Mouse (Mus musculus): Measurements from ENCODE around the gene Smad9. TPM values are rescaled to one million over a fixed set of nuclear protein-coding genes. Genes with fewer than 3 reads are reported as not detected.

Smad9 gene
- total RNA-seq (2015) = not detected in 2 replicates
- not detected in 2 replicates for total RNA-seq (2017)

GRCm38 (mm10) chr3:54755145-54756041, at the start of gene Smad9:
Gene Smad9 (plus strand): TSS chr3:54755582.
- peak; percentile 30 for ATAC-seq (replicated peaks; ENCODE audit: poor library complexity)

- ATAC-seq (replicated peaks; ENCODE audit: poor library complexity) = peak; percentile 94
These were observed 46.4 kb upstream of the Smad9 start for GRCm38 (mm10) chr3:54708972-54709371.

DNA sequence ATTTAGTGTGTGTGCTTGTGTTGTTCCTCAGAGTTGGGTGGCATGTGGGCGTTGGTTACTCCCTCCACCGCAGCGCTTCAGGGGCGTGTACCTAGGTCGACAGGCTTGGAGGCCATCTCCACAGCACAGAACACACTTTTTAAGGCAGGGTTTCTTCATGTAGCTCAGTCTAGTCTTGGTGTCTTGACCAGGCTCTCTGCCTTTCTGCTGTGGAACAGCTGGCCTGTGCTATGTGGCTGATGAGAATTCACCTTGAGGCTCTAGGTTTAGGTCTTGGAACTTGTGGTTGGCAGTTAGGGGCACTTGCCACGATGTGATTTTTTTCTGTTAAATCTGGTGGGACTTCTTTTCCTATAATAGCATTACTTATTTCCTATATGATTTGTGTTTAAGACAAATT, 41.1 kb upstream of the Smad9 start, which contains the start of gene Gm21958:
Gene Gm21958, minus strand, starts transcription at position 101 of the 400 bp plus-strand sequence.
- ATAC-seq (replicated peaks; ENCODE audit: poor library complexity) = no peak

GRCm38 (mm10) chr3:54715461-54715860, 39.9 kb upstream of the Smad9 start:
- ATAC-seq (replicated peaks; ENCODE audit: poor library complexity) = no peak

GRCm38 (mm10) chr3:54717348-54717747, 38.0 kb upstream of the Smad9 start:
- no peak for ATAC-seq (replicated peaks; ENCODE audit: poor library complexity)

- ATAC-seq (replicated peaks; ENCODE audit: poor library complexity) = peak; percentile 79
These were observed 36.4 kb upstream of the Smad9 start for GRCm38 (mm10) chr3:54718947-54719346.

DNA sequence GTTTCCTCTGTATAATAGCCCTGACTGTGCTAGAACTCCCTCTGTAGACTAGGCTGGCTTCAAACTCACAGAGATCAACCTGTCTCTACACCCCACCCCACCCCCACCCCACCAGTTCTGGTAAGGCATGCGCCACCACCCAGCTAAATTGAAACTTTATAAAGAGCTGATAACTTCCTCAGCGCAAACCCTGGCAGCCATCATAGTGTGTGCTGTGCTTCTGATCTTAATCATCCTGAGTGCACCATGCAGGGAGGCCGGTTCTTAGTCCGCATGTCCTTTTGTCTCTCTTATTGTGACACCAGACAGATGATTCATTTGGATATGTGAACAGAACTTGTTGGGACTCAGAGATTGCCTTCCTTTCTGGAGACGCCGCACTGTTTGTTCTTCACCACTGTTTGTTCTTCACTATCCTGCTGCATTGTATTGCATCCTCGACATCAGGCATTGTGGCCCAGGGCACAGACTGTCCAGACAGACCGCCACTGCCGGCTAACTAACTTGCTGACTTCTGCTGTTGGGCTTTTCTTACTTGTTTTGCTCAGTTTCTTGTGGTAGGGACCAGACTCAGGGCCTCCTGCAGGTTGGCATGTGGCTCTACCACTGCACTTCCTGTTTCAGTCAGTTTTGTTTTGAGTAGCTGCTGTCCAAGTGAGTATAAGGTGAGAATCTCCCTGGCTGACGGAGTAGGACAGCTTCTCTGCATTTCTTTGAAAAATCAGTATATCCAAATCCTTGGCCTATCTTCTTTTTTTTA, 31.5 kb upstream of the Smad9 start:
- peak; percentile 91 for ATAC-seq (replicated peaks; ENCODE audit: poor library complexity)

DNA sequence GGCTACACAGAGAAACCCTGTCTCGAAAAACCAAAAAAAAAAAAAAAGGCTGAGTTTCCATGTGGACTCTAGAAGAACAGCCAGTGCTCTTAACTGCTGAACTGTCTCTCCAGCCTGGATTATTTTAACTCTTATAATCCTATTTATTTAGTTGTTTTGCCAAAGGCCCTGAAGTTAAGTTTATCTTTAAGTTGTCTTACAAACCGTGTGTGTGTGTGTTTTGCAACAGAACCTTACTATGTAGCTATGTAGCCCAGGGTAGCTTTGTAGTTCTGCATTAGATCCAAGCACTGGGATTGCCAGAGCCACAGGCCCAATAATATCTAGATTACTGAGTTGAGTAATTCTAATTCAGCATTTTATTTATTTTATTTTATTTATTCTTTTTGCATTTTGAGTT, 30.0 kb upstream of the Smad9 start:
- no peak for ATAC-seq (replicated peaks; ENCODE audit: poor library complexity)

GRCm38 (mm10) chr3:54727588-54727987, 27.8 kb upstream of the Smad9 start:
- no peak for ATAC-seq (replicated peaks; ENCODE audit: poor library complexity)

- ATAC-seq (replicated peaks; ENCODE audit: poor library complexity) = no peak
These were observed 27.3 kb upstream of the Smad9 start for GRCm38 (mm10) chr3:54728100-54728499.

GRCm38 (mm10) chr3:54731626-54732150, 23.7 kb upstream of the Smad9 start:
- ATAC-seq (replicated peaks; ENCODE audit: poor library complexity) = no peak

DNA sequence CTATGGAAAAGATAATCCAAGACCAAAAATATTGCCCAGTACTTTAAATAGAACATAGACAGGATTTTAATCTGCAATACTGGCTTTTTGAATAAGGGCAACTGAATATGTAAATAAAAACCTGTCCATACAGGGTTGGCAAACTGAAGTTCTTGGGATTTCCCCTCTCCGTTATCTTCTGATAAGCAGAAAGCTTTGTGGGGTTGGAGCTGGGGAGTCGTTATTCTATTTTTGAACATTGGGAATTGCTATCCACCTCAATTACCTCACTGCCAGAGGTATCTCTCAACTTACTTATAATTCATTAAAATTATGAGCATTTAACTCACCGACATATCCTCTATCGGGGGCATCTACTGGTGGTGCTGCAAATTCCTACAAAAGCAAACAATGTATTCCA, 23.0 kb upstream of the Smad9 start:
- ATAC-seq (replicated peaks; ENCODE audit: poor library complexity) = no peak

- ATAC-seq (replicated peaks; ENCODE audit: poor library complexity) = peak; percentile 76
These were observed 20.8 kb upstream of the Smad9 start for GRCm38 (mm10) chr3:54734411-54735246.

DNA sequence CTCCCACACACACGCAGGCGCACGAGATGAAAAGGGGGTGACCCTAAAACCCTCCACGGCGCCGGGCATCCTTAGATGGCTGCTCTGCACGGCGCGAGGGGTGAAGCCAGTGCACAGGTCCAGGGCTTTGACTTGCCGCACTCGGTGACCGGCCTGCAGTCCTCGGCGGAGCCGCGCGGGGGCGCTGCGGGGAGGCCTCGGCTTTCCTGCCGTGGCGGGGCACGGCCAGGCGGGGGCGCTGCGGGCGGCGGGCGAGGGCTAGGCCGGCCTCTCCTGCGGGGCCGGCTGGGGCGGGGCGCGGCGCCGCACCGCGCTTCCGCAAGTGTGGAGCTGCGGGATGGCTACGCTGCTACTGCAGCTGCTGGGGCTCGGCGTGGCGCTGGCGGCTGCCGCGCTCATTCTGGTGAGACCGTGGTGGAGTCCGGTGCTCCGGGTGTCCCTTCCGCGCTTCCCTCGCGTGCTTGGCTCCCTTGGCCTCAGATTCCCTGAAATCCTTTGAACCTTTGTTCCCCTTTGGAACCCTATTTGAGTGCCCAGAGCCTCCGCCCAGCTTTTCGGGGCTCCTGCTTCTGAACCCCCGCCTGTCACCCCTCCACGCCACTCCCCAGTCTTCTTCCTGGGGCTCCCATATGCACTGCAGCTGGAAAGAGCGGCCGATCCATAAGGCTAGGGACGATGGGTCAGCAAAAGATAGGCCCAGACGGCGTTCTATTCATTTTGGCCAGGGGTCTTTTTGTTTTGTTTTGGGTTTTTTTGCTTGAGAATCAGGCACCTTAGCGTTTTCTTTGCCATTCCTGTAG, 19.9 kb upstream of the Smad9 start, which contains the start of the genes Exosc8 and Alg5:
Gene Exosc8, minus strand, starts transcription at position 147 of the 800 bp plus-strand sequence.
Gene Alg5, plus strand, starts transcription at position 293 of the 800 bp plus-strand sequence.
- peak; percentile 80 for ATAC-seq (replicated peaks; ENCODE audit: poor library complexity)

DNA sequence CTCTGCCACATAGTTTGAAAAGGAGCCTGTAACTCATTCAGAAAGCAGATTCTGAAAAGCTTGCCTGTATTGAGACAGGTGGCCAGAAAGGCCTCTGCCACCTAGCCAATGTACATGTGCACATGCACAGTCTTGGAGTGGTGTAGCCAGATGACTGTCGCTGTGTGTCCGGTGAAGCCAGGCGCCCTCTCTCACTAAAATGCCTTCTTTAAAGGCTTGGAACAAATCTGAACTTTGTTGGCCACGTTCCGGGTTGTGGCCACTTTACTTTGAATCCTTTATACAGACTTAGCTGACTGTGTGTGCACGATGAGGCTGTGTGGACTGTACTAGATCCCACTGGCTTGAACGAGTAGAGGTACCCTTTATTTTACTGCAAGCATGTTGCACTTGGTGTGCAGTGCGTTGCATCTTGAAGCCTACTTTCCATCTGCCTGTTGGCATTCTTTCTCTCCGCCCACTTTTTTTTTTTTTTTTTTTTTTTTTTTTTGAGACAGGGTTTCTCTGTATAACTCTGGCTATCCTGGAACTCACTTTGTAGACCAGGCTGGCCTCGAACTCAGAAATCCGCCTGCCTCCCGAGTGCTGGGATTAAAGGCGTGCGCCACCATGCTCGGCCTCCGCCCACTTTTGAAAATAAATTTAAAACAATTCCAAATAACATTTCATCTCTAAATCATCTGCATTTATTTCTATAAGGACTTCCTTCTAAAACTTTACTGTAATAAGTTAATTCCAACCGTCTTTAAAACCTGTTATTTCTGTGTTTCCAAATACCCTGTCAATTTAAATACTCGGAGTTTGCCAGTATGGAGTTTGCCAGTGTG, 19.1 kb upstream of the Smad9 start:
- ATAC-seq (replicated peaks; ENCODE audit: poor library complexity) = peak; percentile 15; the same call in 1 of the 2 replicates

DNA sequence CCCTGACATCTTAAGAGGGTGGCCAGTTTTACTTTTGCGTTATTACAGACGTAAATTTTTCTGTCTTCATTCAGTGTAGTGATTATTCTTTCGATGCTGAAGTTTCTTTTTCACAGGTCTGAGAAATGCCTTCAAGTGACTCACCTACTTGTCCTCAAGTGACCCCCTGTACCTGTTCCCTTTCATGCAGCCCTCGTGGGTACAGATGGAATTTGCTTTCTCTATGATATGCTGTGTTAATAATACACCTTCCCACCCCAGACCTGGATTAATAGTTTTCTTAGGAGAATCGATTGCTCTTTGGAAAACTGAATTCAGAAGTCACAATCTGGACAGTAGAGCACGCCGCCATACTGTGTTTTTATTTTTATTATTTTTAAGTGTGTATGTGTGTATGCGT, 18.1 kb upstream of the Smad9 start:
- ATAC-seq (replicated peaks; ENCODE audit: poor library complexity) = no peak

DNA sequence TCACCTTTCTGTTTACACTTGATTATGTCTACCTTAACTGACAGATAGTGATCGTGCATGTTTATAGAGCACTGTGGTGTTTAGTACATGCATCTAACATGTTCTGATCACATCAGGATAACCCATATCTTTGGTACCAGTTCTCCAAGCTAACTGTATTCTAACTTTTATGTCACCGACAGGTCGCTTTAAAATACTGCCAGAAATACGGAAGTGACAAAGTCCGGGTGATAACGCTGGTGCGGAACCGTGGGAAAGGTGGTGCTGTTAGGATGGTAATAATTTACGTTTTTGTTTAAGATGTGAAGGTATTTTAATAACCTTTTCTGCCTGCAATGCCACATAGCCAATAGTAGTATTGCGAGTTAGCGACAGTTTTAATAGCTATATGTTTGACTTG, 13.4 kb upstream of the Smad9 start:
- ATAC-seq (replicated peaks; ENCODE audit: poor library complexity) = no peak

DNA sequence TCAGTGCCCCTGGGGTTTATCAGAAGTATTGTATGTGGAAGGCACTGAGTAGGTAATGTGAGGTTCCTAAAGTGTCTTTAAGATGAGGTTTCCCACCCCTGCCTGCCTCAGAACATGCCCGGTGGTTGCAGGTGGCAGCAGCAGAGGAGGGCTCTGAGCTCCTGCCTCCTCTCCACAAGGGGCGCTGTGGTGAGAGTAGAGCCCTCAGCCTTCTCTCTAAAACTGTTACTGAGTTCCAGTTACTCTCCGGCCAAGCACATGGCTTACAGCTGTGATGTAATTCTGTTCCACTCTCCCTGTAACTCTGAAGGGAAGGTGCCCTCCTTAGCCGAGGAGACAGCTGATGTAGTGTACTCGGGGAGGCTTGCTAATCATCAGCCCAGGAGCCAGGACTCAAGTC, 9.6 kb upstream of the Smad9 start:
- peak; percentile 92 for ATAC-seq (replicated peaks; ENCODE audit: poor library complexity)

DNA sequence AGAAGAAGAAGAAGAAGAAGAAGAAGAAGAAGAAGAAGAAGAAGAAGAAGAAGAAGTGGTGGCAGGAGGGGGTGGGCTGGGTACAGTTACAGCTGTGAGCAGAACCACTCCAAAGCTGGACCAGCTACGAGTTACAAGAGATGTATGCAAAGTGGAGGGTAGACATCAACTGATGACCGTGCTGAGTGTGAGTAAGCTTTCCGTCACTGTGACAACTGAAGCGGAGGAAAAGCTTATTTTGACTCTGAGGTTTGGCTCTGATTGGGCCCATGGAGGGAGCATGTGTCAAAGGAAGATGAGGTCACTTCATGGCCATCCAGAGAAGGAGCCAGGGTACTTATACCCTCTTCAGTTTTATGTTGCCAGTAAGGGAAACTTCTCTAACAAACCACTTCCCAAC, 2.0 kb upstream of the Smad9 start:
- no peak for ATAC-seq (replicated peaks; ENCODE audit: poor library complexity)

Measured in megakaryocyte progenitor cell, adult 5-6 weeks (primary cell).